Mouse (Mus musculus) heart, postnatal 10 days (tissue): ENCODE measurements around the gene Ncaph2. TPM values are rescaled to one million over a fixed set of nuclear protein-coding genes. Genes with fewer than 3 reads are reported as not detected.

Experiments used
- DNase-seq, 2 experiments: peaks; one replicate each; pipeline ENCODE4 v3.0.0; 2021
- intact Hi-C: fragments of 180-260 bp; cut with DNase I; formaldehyde crosslinking; loops from one replicate; pipeline ENCODE4 v1.15.1; 2025
- total RNA-seq, 2 experiments: library from RNA; stranded (reverse); gene quantifications; 2 replicates each; pipeline ENCODE4 v1.2.3; 2021

Gene Ncaph2
- total RNA-seq, 2 experiments from 2014 or later: 79.2 to 80.9 TPM

DNA sequence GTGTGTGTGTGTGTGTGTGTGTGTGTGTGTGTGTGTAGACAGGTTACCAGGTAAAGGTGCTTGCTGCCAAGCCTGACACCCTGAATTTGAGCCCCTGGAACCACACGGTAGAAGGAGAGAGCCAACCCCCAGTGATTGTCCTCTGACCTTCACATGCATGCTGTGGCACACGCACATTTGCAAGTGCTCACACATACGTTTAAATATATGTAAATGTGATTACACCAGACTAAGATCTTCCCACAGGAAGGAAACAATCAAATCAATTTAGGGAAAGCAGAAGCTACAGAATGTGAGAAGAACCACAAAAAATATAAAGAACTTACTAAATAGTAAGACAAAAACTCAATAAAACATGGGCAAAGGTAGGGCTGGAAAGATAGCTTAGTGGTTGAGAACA lies 15.4 kb upstream of the Ncaph2 start:
- intact Hi-C loops: no loop called here
- no peak for DNase-seq

- intact Hi-C loops: no loop called here
- DNase-seq: no peak
Measured at GRCm38 (mm10) chr15:89341678-89342077, 13.8 kb upstream of the Ncaph2 start.

- DNase-seq: no peak
- intact Hi-C loops: no loop called here
Measured at GRCm38 (mm10) chr15:89343325-89343724, 12.2 kb upstream of the Ncaph2 start.

DNA sequence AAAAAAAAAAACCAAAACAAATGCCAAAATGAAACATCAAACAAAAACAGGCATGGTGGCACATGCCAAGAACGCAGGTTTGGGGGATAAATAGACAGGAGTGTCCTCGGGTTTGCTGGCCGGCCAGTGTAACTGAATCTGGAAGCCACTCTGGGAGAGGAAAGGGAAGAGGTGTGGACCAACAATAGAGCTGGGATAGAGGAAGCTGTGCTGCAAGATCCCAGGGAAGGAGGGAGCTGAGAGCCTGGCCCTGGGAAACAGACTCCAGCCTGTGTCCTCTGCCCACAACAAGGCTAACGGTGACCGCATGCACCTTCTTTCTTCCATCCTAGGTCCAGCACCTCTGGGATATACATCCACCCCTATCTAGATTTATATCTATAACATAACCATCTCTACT lies 5.1 kb upstream of the Ncaph2 start:
- intact Hi-C loops: loop anchor here (2.0 kb wide), 1 partner anchor 34 kb away; no protein-coding TSS in a partner anchor
- peak; percentile 28 to 33 for DNase-seq

- no peak for DNase-seq
- intact Hi-C loops: loop anchor here (2.0 kb wide), 1 partner anchor 35 kb away; no protein-coding TSS in a partner anchor
Measured at GRCm38 (mm10) chr15:89351302-89351701, 4.2 kb upstream of the Ncaph2 start.

- intact Hi-C loops: no loop called here
- DNase-seq: no peak
Measured at GRCm38 (mm10) chr15:89352054-89352453, 3.5 kb upstream of the Ncaph2 start.

GRCm38 (mm10) chr15:89352795-89353194 lies 2.7 kb upstream of the Ncaph2 start:
- intact Hi-C loops: no loop called here
- no peak for DNase-seq

GRCm38 (mm10) chr15:89353837-89354236 lies 1.7 kb upstream of the Ncaph2 start:
- no peak for DNase-seq
- intact Hi-C loops: no loop called here

GRCm38 (mm10) chr15:89354455-89354854 lies 1.1 kb upstream of the Ncaph2 start:
- intact Hi-C loops: no loop called here
- DNase-seq: no peak

DNA sequence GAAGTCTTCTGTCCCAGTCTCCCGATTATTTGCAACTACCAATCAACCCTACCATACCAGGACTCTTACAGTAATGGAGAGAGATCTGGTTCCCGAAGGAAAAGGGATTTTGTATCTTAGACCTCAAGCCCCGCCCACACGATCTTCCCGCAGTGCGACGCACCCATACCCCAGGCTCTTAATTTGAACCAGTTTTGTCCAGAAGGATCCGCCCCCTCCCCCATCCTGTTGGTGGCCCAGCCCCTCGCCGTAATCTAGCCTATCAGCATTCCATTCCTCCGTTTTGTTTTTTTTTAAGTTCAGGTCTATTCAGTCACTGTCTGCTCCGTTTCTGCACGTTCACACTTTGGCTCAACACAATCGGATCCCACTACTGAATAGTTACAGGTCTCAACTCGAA lies 853 bp downstream of the Ncaph2 start:
- peak; percentile 77 for DNase-seq
- intact Hi-C loops: loop anchor here (2.0 kb wide), 1 partner anchor 16 kb away; the partner anchor contains the start of gene Sco2

DNA sequence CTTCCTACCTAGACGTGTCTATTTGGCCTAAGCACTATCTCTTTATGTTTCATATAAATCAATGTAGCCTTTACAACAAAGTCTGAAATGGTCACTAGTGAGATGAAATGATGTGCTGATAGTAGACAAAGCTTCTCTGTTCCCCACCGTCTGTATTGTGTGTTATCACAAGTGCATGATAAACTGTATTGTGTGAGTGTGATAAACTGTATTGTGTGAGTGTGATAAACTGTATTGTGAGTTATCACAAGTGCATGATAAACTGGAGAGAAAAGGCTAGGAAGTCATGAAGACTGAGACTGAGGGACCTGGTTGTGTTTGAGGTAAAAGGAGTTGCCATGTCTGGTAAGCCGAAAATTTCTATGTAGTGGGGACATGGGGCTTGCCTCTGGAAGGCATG lies 3.3 kb downstream of the Ncaph2 start:
- intact Hi-C loops: no loop called here

DNA sequence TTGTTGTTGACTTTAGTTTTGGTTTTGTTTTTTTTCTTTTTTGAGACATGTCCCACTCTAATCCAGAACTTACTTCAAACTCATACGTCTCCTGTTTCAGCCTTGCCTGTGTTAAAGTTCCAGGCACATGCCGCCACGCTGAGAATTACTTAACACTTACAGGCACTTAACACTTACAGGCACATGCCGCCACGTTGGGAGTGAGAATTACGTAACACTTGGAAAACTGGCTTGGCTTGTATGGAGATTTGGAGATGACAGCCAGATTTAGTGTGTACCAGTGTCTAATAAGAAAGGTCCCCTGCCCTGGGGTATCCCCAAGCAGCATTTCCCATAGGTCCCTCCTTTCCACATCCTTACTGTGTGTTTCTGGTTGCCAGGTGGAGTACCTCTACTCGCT lies 7.5 kb downstream of the Ncaph2 start:
- DNase-seq: no peak
- intact Hi-C loops: loop anchor here (5.0 kb wide), 1 partner anchor 86 kb away; no protein-coding TSS in a partner anchor

More for the DNA sequence above, 3.3 kb downstream of the Ncaph2 start:
- DNase-seq: no peak

GRCm38 (mm10) chr15:89365141-89365551 lies 9.6 kb downstream of the Ncaph2 start:
- no peak for DNase-seq
- intact Hi-C loops: no loop called here

- intact Hi-C loops: loop anchor here (2.0 to 5.0 kb wide), 2 partner anchors 15 to 95 kb away; no protein-coding TSS in a partner anchor
- no peak for DNase-seq
Measured at GRCm38 (mm10) chr15:89372068-89372467, 16.5 kb downstream of the Ncaph2 start.

DNA sequence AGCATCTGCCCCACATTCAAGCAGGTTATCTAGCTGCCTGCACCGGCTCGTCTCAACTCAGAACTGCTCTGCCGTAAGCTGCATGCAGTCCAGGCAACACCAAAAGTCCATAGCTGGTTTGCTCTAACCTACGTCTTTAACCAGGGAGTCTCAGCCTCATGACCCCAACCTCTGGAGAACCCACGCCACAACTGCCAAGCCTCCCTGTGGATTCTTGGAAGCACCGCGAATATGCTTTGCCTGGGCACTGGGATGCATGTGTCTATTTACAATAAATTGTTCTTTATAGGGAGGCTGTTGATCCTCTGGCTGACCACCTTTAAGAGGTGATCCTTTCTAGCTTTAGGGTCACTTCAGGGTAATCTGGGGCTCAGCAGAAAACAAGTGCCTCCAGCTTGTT lies 17.0 kb downstream of the Ncaph2 start:
- DNase-seq: no peak
- intact Hi-C loops: loop anchor here (2.0 to 5.0 kb wide), 2 partner anchors 16 to 95 kb away; no protein-coding TSS in a partner anchor

- intact Hi-C loops: loop anchor here (2.0 to 5.0 kb wide), 2 partner anchors 16 to 94 kb away; no protein-coding TSS in a partner anchor
- DNase-seq: peak; percentile 88 to 89
Measured at GRCm38 (mm10) chr15:89373027-89373761, 17.7 kb downstream of the Ncaph2 start.

DNA sequence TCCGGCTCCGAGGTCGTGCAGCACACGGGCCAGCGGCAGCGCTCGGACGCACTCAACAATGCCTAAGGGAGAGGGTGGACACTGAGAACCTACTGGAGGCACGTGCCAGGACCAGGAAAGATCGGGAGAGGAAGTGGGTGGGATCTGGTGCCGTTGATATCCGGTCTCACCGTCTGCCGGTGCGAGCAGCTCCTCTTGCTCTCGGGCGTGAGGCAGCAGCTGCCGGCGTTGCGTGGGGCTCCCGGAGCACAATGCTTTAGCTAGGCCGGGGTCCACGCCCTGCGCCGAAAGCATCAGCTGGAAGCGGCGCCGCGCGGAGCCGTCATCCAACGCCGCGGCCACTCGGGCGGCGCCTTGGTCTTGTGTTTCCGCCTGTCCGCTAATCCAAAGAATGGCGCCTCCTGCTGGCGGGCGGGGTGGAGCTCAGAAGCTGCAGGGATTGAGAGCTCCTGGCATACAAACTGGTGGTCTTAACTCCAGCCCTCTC lies 18.3 kb downstream of the Ncaph2 start, which contains the start of gene Sco2:
Gene Sco2 (minus strand): TSS at position 85 of the 487 bp plus-strand sequence.
- intact Hi-C loops: loop anchor here (2.0 to 5.0 kb wide), 2 partner anchors 17 to 93 kb away; no protein-coding TSS in a partner anchor
- peak; percentile 94 to 98 for DNase-seq

DNA sequence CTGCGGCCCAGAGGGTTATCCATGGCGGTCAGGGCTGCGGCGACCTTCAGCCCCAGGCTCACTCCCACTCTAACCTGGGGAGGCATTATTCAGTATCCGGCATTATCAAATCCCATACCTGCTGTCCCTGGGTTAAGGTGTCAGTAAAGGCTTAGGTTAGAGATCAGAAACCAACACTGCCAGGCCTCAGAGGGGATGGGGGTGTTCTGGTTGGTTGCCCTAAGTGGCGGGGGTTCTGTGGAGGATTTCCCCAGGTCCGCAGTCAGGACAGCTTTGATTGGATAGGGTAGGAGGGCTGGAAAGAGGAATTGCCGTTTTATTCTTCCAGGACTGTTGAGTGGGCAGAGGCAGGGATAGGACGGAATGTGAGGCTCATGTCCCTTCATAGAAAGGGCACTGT lies 18.8 kb downstream of the Ncaph2 start:
- intact Hi-C loops: loop anchor here (5.0 kb wide), 1 partner anchor 93 kb away; no protein-coding TSS in a partner anchor

GRCm38 (mm10) chr15:89374801-89375534 lies 19.4 kb downstream of the Ncaph2 start:
- intact Hi-C loops: loop anchor here (5.0 kb wide), 2 partner anchors 92 to 152 kb away; no protein-coding TSS in a partner anchor

More for the DNA sequence above, 18.8 kb downstream of the Ncaph2 start:
- no peak for DNase-seq

DNA sequence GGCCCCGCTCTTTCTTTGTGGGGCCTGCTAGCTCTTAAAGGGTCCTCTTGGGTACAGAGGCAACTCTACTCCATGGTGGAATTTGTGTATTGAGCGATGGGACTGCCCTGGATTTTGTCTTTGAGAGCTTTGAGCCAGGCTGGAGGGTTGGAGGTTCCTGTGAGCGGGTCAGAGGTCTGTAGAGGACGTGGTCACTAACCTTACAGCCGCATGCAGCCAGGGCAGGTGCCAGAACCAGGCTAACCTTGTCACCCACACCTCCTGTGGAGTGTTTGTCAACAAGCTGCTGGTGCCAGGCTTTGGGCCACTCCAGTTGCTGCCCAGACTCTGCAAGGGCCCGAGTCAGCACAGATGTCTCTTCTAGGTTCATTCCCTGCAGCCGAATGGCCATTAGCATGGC lies 20.5 kb downstream of the Ncaph2 start:
- intact Hi-C loops: loop anchor here (5.0 kb wide), 1 partner anchor 151 kb away; no protein-coding TSS in a partner anchor
- no peak for DNase-seq

More at GRCm38 (mm10) chr15:89374801-89375534, 19.4 kb downstream of the Ncaph2 start:
- no peak for DNase-seq

DNA sequence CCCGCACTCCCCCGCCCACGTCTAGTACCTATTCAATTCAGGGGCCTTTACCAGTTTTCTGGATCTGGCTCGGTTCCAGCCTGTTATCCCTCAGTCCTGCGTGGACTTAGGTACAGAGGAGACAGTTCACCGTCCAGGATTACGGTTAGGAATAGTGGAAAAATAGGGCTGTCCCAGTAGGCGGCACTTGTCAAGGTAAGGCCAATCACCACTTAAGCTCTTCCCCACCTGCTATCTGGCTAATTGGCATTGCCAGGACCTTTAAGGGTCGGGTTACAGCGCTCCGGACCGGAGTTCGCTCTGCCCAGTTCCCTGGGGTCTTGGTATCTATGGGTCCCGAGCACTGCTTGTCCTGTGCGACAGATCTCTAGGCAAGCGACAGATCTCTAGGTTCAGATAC lies 21.4 kb downstream of the Ncaph2 start, which contains the start of gene Tymp:
Gene Tymp (minus strand): TSS at position 83 of the 400 bp plus-strand sequence.
- intact Hi-C loops: loop anchor here (5.0 kb wide), 1 partner anchor 150 kb away; no protein-coding TSS in a partner anchor
- no peak for DNase-seq
